Mouse (Mus musculus): Measurements from ENCODE around the gene Arl5c.

The Arl5c gene

GRCm38 (mm10) chr11:98019883-98020610 is 24.1 kb upstream of the Arl5c start:
- intact Hi-C loops (cut with DNase I): no loop called here

GRCm38 (mm10) chr11:98018858-98019641 is 23.1 kb upstream of the Arl5c start:
- intact Hi-C loops (cut with DNase I): no loop called here

- intact Hi-C loops (cut with DNase I): no loop called here
Observed at GRCm38 (mm10) chr11:98018222-98018621, 22.2 kb upstream of the Arl5c start.

- intact Hi-C loops (cut with DNase I): no loop called here
Observed at GRCm38 (mm10) chr11:98016824-98017223, 20.8 kb upstream of the Arl5c start.

- intact Hi-C loops (cut with DNase I): no loop called here
Observed at GRCm38 (mm10) chr11:98016177-98016576, 20.2 kb upstream of the Arl5c start.

GRCm38 (mm10) chr11:98012831-98013230 is 16.9 kb upstream of the Arl5c start:
- intact Hi-C loops (cut with DNase I): no loop called here

GRCm38 (mm10) chr11:98011716-98012115 is 15.7 kb upstream of the Arl5c start:
- intact Hi-C loops (cut with DNase I): no loop called here

GRCm38 (mm10) chr11:98008087-98008486 is 12.1 kb upstream of the Arl5c start:
- intact Hi-C loops (cut with DNase I): no loop called here

- intact Hi-C loops (cut with DNase I): no loop called here
Observed at GRCm38 (mm10) chr11:98005686-98006085, 9.7 kb upstream of the Arl5c start.

GRCm38 (mm10) chr11:98005076-98005475 is 9.1 kb upstream of the Arl5c start:
- intact Hi-C loops (cut with DNase I): no loop called here

GRCm38 (mm10) chr11:98004161-98004560 is 8.2 kb upstream of the Arl5c start:
- intact Hi-C loops (cut with DNase I): no loop called here

GRCm38 (mm10) chr11:98003171-98003671 is 7.2 kb upstream of the Arl5c start:
- intact Hi-C loops (cut with DNase I): no loop called here

GRCm38 (mm10) chr11:98002627-98003026 is 6.6 kb upstream of the Arl5c start:
- intact Hi-C loops (cut with DNase I): no loop called here

- intact Hi-C loops (cut with DNase I): no loop called here
Observed at GRCm38 (mm10) chr11:98001986-98002385, 6.0 kb upstream of the Arl5c start.

GRCm38 (mm10) chr11:98001351-98001824 is 5.4 kb upstream of the Arl5c start:
- intact Hi-C loops (cut with DNase I): no loop called here

GRCm38 (mm10) chr11:98000378-98001140 is 4.6 kb upstream of the Arl5c start:
- intact Hi-C loops (cut with DNase I): no loop called here

GRCm38 (mm10) chr11:97999748-98000147 is 3.8 kb upstream of the Arl5c start:
- intact Hi-C loops (cut with DNase I): no loop called here

- intact Hi-C loops (cut with DNase I): no loop called here
Observed at GRCm38 (mm10) chr11:97998898-97999608, 3.1 kb upstream of the Arl5c start.

- intact Hi-C loops (cut with DNase I): no loop called here
Observed at GRCm38 (mm10) chr11:97998074-97998793, 2.3 kb upstream of the Arl5c start.

- intact Hi-C loops (cut with DNase I): no loop called here
Observed at GRCm38 (mm10) chr11:97997387-97997960, 1.5 kb upstream of the Arl5c start.

Measured in adrenal gland (tissue).